ENCODE assay signal across 31 mouse cellular contexts in the genomic region with DNA sequence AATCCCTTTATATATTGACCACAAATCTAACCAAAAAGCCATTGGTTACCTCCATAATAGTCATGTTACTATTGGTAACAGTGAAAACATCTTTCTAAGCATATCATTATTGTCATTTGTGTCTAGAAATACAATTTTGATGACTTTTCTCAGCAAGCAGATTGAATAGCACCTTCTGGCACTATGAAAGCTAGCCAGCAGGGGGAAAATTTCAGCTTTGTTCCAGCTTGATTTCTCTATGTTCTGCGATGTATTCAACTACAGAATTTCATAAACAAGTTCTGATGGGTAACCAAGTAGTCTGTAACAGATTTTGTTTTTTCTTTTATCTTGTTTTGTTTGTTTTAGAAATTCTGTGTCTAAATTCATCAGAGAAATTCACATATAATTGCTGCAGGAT.
DNase-seq lines count a peak whose midpoint lies in the region; ATAC-seq and TF ChIP-seq lines count a peak whose summit lies in the region.
"Had no signal": no experiment of that assay in that cellular context is flagged by ENCODE, and none has a peak within 500 bp of the region (broad histone marks: within the 10 kb centered on the region; RNA-seq: fewer than 3 reads in every experiment).

No protein-coding gene starts in this region.

- H3K9ac ChIP-seq in forebrain, postnatal 0 days = no peak overlapping the region
- no peak overlapping the region for H3K9ac ChIP-seq in forebrain, embryonic 14.5 days (ENCODE audit: low read length)
- H3K9ac ChIP-seq: forebrain, embryonic 13.5 days; heart, embryonic 12.5 days; kidney, embryonic 15.5 days; liver, embryonic 12.5 days; midbrain, embryonic 13.5 days; neural tube, embryonic 13.5 days had no signal

- TF ChIP-seq CTCF in forebrain, postnatal 0 days (IDR thresholded peaks at IDR 0.05; ENCODE audit: low read depth) = peak; percentile 17; the same call in 1 of the 2 replicates

- no peak overlapping the region for H3K27ac ChIP-seq in forebrain, postnatal 0 days (ENCODE audit: low read depth, low read length)
- no peak overlapping the region for H3K27ac ChIP-seq in forebrain, embryonic 14.5 days (ENCODE audit: low read depth, low read length)
- H3K27ac ChIP-seq: forebrain, embryonic 13.5 days; heart, adult 2 months; hindbrain, embryonic 10.5 days; kidney, embryonic 15.5 days; liver, embryonic 12.5 days; macrophage; midbrain, embryonic 13.5 days; neural tube, embryonic 13.5 days had no signal

- peak; percentile 63; the same call in 1 of the 2 replicates for ATAC-seq in forebrain, postnatal 0 days
- no peak for ATAC-seq in forebrain, embryonic 14.5 days
- ATAC-seq: forebrain, embryonic 13.5 days; hindbrain, embryonic 16.5 days; liver, embryonic 12.5 days; midbrain, embryonic 13.5 days had no signal

- no peak overlapping the region for H3K4me2 ChIP-seq in forebrain, postnatal 0 days (ENCODE audit: low read depth)
- no peak overlapping the region for H3K4me2 ChIP-seq in forebrain, embryonic 14.5 days (ENCODE audit: low read length)
- H3K4me2 ChIP-seq: forebrain, embryonic 13.5 days; heart, embryonic 12.5 days; kidney, embryonic 15.5 days; liver, embryonic 12.5 days; midbrain, embryonic 13.5 days; neural tube, embryonic 13.5 days had no signal

- H3K36me3 ChIP-seq in forebrain, postnatal 0 days (ENCODE audit: insufficient read depth) = no peaks in the 10 kb centered on the region
- no peaks in the 10 kb centered on the region for H3K36me3 ChIP-seq in forebrain, embryonic 14.5 days (ENCODE audit: control insufficient read depth, insufficient read depth, low read length)
- H3K36me3 ChIP-seq: G1E; heart, embryonic 12.5 days; hindbrain, embryonic 10.5 days; kidney, embryonic 15.5 days; liver, embryonic 12.5 days; midbrain, embryonic 13.5 days; neural tube, embryonic 13.5 days had no signal

- no peak overlapping the region for H3K4me3 ChIP-seq in forebrain, postnatal 0 days (ENCODE audit: low read depth, low read length)
- no peak overlapping the region for H3K4me3 ChIP-seq in forebrain, embryonic 14.5 days (ENCODE audit: low read depth, low read length)
- H3K4me3 ChIP-seq: forebrain, embryonic 13.5 days; heart, adult 2 months; heart, embryonic 12.5 days; hindbrain, embryonic 10.5 days; kidney, embryonic 15.5 days; liver, embryonic 12.5 days; midbrain, embryonic 13.5 days; neural tube, embryonic 13.5 days had no signal

- DNase-seq in forebrain, postnatal 0 days = peak; percentile 32
- DNase-seq in forebrain, embryonic 14.5 days (ENCODE audit: low spot score) = no peak
- DNase-seq in 3T3-L1 (ENCODE audit: low read depth, low spot score) = peak; percentile 25
- DNase-seq in layer of hippocampus, adult 18-20 months (ENCODE audit: low spot score in 2 of 2) = peak; percentile 40 to 79
- peak; percentile 30 to 38 for DNase-seq in layer of hippocampus, postnatal 10 days (ENCODE audit: low spot score in 2 of 2)
- no peak for DNase-seq in left cerebral cortex, adult 18-20 months (ENCODE audit: low spot score in 2 of 2)
- DNase-seq in urinary bladder, postnatal 10 days (ENCODE audit: low spot score) = no peak
- DNase-seq in adrenal gland, adult 2 months = no peak
- DNase-seq: adrenal gland, postnatal 14 days; cerebellum, adult 8-10 months; cerebellum, postnatal 25 days; heart, adult 2 months; kidney, adult 18-20 months; kidney, postnatal 36 days; left cerebral cortex, postnatal 4 days; lung, adult 18-20 months; lung, postnatal 10 days; right cerebral cortex, postnatal 25 days; spleen, adult 18-20 months; thymus, adult 2 months; thymus, postnatal 36 days had no signal

- H3K27me3 ChIP-seq in forebrain, postnatal 0 days (ENCODE audit: insufficient read depth, low read length) = no peaks in the 10 kb centered on the region
- no peaks in the 10 kb centered on the region for H3K27me3 ChIP-seq in forebrain, embryonic 14.5 days (replicated peaks; ENCODE audit: control insufficient read depth, insufficient read depth, low read length)
- H3K27me3 ChIP-seq: forebrain, embryonic 13.5 days; heart, embryonic 12.5 days; kidney, embryonic 15.5 days; liver, embryonic 12.5 days; midbrain, embryonic 13.5 days; neural tube, embryonic 13.5 days had no signal

- no peaks in the 10 kb centered on the region for H3K4me1 ChIP-seq in forebrain, postnatal 0 days (ENCODE audit: insufficient read depth)
- no peaks in the 10 kb centered on the region for H3K4me1 ChIP-seq in forebrain, embryonic 14.5 days (ENCODE audit: control insufficient read depth, insufficient read depth, low read length)
- H3K4me1 ChIP-seq: forebrain, embryonic 13.5 days; heart, embryonic 12.5 days; hindbrain, embryonic 10.5 days; kidney, embryonic 15.5 days; liver, embryonic 12.5 days; midbrain, embryonic 13.5 days; neural tube, embryonic 13.5 days had no signal

- H3K9me3 ChIP-seq in forebrain, postnatal 0 days (ENCODE audit: low read length) = no peaks in the 10 kb centered on the region
- no peaks in the 10 kb centered on the region for H3K9me3 ChIP-seq in forebrain, embryonic 14.5 days (replicated peaks; ENCODE audit: control insufficient read depth, low read length)
- H3K9me3 ChIP-seq: forebrain, embryonic 13.5 days; G1E; hindbrain, embryonic 10.5 days; kidney, embryonic 15.5 days; liver, embryonic 12.5 days; midbrain, embryonic 13.5 days; neural tube, embryonic 13.5 days had no signal

- WGBS in forebrain, postnatal 0 days = 62% methylated on average over 1 of the region's 1 CpGs
- 91% methylated on average over 1 of the region's 1 CpGs for WGBS in forebrain, embryonic 14.5 days

Comparison
In these comparisons a context has a peak if more than half of its experiments do, and no peak if none do; other contexts are left out.
1. DNase-seq: peak in forebrain, postnatal 0 days (single experiment), 3T3-L1 (single experiment), layer of hippocampus, adult 18-20 months (2 of 2) and layer of hippocampus, postnatal 10 days (2 of 2); none in forebrain, embryonic 14.5 days (single experiment), left cerebral cortex, adult 18-20 months (0 of 2), urinary bladder, postnatal 10 days (single experiment) and adrenal gland, adult 2 months (single experiment).